Mouse (Mus musculus): ENCODE data around the gene Gm17509. TPM values are rescaled to one million over a fixed set of nuclear protein-coding genes. Genes with fewer than 3 reads are reported as not detected.

Gm17509 gene
- 0.62 and 0.69 TPM in 2 replicates for polyA plus RNA-seq (2016; fragmentation: Nextera tagmentation; extraction: Ambion mirVana)

- peaks cover 3% of the 10 kb centered on the region; the same call in 1 of the 2 replicates for H3K27me3 ChIP-seq
- H3K4me2 ChIP-seq (replicated peaks): peak within 1 kb of the TSS; percentile 75
- H3K27ac ChIP-seq: peak within 1 kb of the TSS; percentile 71
- peak within 1 kb of the TSS; percentile 68 for H3K4me3 ChIP-seq
- H3K9ac ChIP-seq: peak within 1 kb of the TSS; percentile 72
- under 1% methylated on average over 67 of the region's 67 CpGs for WGBS
- no peaks in the 10 kb centered on the region for H3K9me3 ChIP-seq (replicated peaks)
- ATAC-seq (ENCODE audit: low FRiP score): peak; percentile 92
- no peaks in the 10 kb centered on the region for H3K36me3 ChIP-seq
- peaks cover 14% of the 10 kb centered on the region for H3K4me1 ChIP-seq
Observed at GRCm38 (mm10) chr13:117220501-117221321, at the start of gene Gm17509. Gene Gm17509 (minus strand): TSS chr13:117221075.

- Histone ChIP-seq H3K9ac (no peak overlapping the region), H3K9me3 (replicated peaks) (no peaks in the 10 kb centered on the region), H3K4me3 (no peak overlapping the region), H3K27ac (no peak overlapping the region), H3K36me3 (no peaks in the 10 kb centered on the region), H3K4me2 (replicated peaks) (no peak overlapping the region), H3K27me3 (no peaks in the 10 kb centered on the region), H3K4me1 (no peaks in the 10 kb centered on the region)
- 95% methylated on average over 14 of the region's 14 CpGs for WGBS
- no peak for ATAC-seq (ENCODE audit: low FRiP score)
Observed at GRCm38 (mm10) chr13:117267963-117268362, 47.1 kb upstream of the Gm17509 start.

GRCm38 (mm10) chr13:117266156-117266555, 45.3 kb upstream of the Gm17509 start:
- no peak overlapping the region for H3K4me3 ChIP-seq
- H3K9me3 ChIP-seq (replicated peaks): no peaks in the 10 kb centered on the region
- no peak overlapping the region for H3K9ac ChIP-seq
- H3K27ac ChIP-seq: no peak overlapping the region
- H3K36me3 ChIP-seq: no peaks in the 10 kb centered on the region
- no peak overlapping the region for H3K4me2 ChIP-seq (replicated peaks)
- no peaks in the 10 kb centered on the region for H3K4me1 ChIP-seq
- no peak for ATAC-seq (ENCODE audit: low FRiP score)
- WGBS: 65% methylated on average over 2 of the region's 2 CpGs
- H3K27me3 ChIP-seq: no peaks in the 10 kb centered on the region

- Histone ChIP-seq H3K4me1 (no peaks in the 10 kb centered on the region), H3K9ac (no peak overlapping the region), H3K4me2 (replicated peaks) (no peak overlapping the region), H3K36me3 (no peaks in the 10 kb centered on the region), H3K4me3 (no peak overlapping the region), H3K27me3 (no peaks in the 10 kb centered on the region), H3K9me3 (replicated peaks) (no peaks in the 10 kb centered on the region), H3K27ac (no peak overlapping the region)
- 96% methylated on average over 4 of the region's 4 CpGs for WGBS
- no peak for ATAC-seq (ENCODE audit: low FRiP score)
Observed at GRCm38 (mm10) chr13:117260704-117261103, 39.8 kb upstream of the Gm17509 start.

- Histone ChIP-seq H3K27me3 (no peaks in the 10 kb centered on the region), H3K4me1 (peaks cover 3% of the 10 kb centered on the region; the same call in 1 of the 2 replicates), H3K4me2 (replicated peaks) (no peak overlapping the region), H3K9ac (no peak overlapping the region), H3K36me3 (no peaks in the 10 kb centered on the region), H3K27ac (no peak overlapping the region), H3K4me3 (no peak overlapping the region), H3K9me3 (replicated peaks) (no peaks in the 10 kb centered on the region)
- ATAC-seq (ENCODE audit: low FRiP score): no peak
- WGBS: 91% methylated on average over 5 of the region's 5 CpGs
Observed at GRCm38 (mm10) chr13:117242621-117243020, 21.7 kb upstream of the Gm17509 start.

- no peak for ATAC-seq (ENCODE audit: low FRiP score)
- 86% methylated on average over 3 of the region's 3 CpGs for WGBS
- Histone ChIP-seq H3K4me3 (no peak overlapping the region), H3K9ac (no peak overlapping the region), H3K27ac (no peak overlapping the region), H3K27me3 (no peaks in the 10 kb centered on the region), H3K9me3 (replicated peaks) (no peaks in the 10 kb centered on the region), H3K36me3 (no peaks in the 10 kb centered on the region), H3K4me1 (peaks cover under 1% of the 10 kb centered on the region; the same call in 1 of the 2 replicates), H3K4me2 (replicated peaks) (no peak overlapping the region)
Observed at GRCm38 (mm10) chr13:117242063-117242462, 21.2 kb upstream of the Gm17509 start.

- 82% methylated on average over 4 of the region's 4 CpGs for WGBS
- no peak for ATAC-seq (ENCODE audit: low FRiP score)
- H3K9me3 ChIP-seq (replicated peaks): no peaks in the 10 kb centered on the region
- no peak overlapping the region for H3K4me2 ChIP-seq (replicated peaks)
- no peaks in the 10 kb centered on the region for H3K27me3 ChIP-seq
- H3K27ac ChIP-seq: no peak overlapping the region
- H3K4me3 ChIP-seq: no peak overlapping the region
- peaks cover 16% of the 10 kb centered on the region for H3K4me1 ChIP-seq
- no peak overlapping the region for H3K9ac ChIP-seq
- H3K36me3 ChIP-seq: no peaks in the 10 kb centered on the region
Observed at GRCm38 (mm10) chr13:117237111-117237510, 16.2 kb upstream of the Gm17509 start.

- ATAC-seq (ENCODE audit: low FRiP score): peak; percentile 87
- Histone ChIP-seq H3K9ac (no peak overlapping the region), H3K4me3 (no peak overlapping the region), H3K9me3 (replicated peaks) (no peaks in the 10 kb centered on the region), H3K27ac (peak overlapping the region; percentile 55; the same call in 1 of the 2 replicates), H3K27me3 (no peaks in the 10 kb centered on the region), H3K36me3 (no peaks in the 10 kb centered on the region), H3K4me1 (peaks cover 16% of the 10 kb centered on the region), H3K4me2 (replicated peaks) (no peak overlapping the region; the same call in 1 of the 2 replicates)
- 48% methylated on average over 11 of the region's 11 CpGs for WGBS
Observed at GRCm38 (mm10) chr13:117235530-117236212, 14.8 kb upstream of the Gm17509 start.

- Histone ChIP-seq H3K9me3 (replicated peaks) (no peaks in the 10 kb centered on the region), H3K9ac (no peak overlapping the region), H3K4me3 (no peak overlapping the region), H3K27ac (no peak overlapping the region), H3K36me3 (no peaks in the 10 kb centered on the region), H3K27me3 (no peaks in the 10 kb centered on the region), H3K4me2 (replicated peaks) (no peak overlapping the region), H3K4me1 (peaks cover 16% of the 10 kb centered on the region)
- 76% methylated on average over 7 of the region's 7 CpGs for WGBS
- no peak for ATAC-seq (ENCODE audit: low FRiP score)
Observed at GRCm38 (mm10) chr13:117234486-117234885, 13.6 kb upstream of the Gm17509 start.

GRCm38 (mm10) chr13:117233808-117234207, 12.9 kb upstream of the Gm17509 start:
- H3K4me1 ChIP-seq: peaks cover 16% of the 10 kb centered on the region
- ATAC-seq (ENCODE audit: low FRiP score): no peak
- no peaks in the 10 kb centered on the region for H3K9me3 ChIP-seq (replicated peaks)
- H3K4me3 ChIP-seq: no peak overlapping the region
- H3K36me3 ChIP-seq: no peaks in the 10 kb centered on the region
- H3K9ac ChIP-seq: no peak overlapping the region
- 98% methylated on average over 8 of the region's 8 CpGs for WGBS
- H3K27ac ChIP-seq: no peak overlapping the region
- no peak overlapping the region for H3K4me2 ChIP-seq (replicated peaks)
- H3K27me3 ChIP-seq: no peaks in the 10 kb centered on the region

- H3K9me3 ChIP-seq (replicated peaks): no peaks in the 10 kb centered on the region
- H3K27me3 ChIP-seq: no peaks in the 10 kb centered on the region
- H3K4me1 ChIP-seq: peaks cover 3% of the 10 kb centered on the region
- H3K27ac ChIP-seq: no peak overlapping the region
- no peak overlapping the region for H3K4me3 ChIP-seq
- ATAC-seq (ENCODE audit: low FRiP score): no peak
- H3K36me3 ChIP-seq: no peaks in the 10 kb centered on the region
- H3K9ac ChIP-seq: no peak overlapping the region
- WGBS: 84% methylated on average over 6 of the region's 6 CpGs
- H3K4me2 ChIP-seq (replicated peaks): no peak overlapping the region
Observed at GRCm38 (mm10) chr13:117230371-117231110, 9.7 kb upstream of the Gm17509 start.

GRCm38 (mm10) chr13:117225561-117225960, 4.7 kb upstream of the Gm17509 start:
- ATAC-seq (ENCODE audit: low FRiP score): no peak
- H3K4me3 ChIP-seq: no peak overlapping the region
- H3K36me3 ChIP-seq: no peaks in the 10 kb centered on the region
- peaks cover 11% of the 10 kb centered on the region for H3K4me1 ChIP-seq
- H3K9me3 ChIP-seq (replicated peaks): no peaks in the 10 kb centered on the region
- H3K27me3 ChIP-seq: peaks cover 3% of the 10 kb centered on the region; the same call in 1 of the 2 replicates
- no peak overlapping the region for H3K9ac ChIP-seq
- WGBS: 84% methylated on average over 6 of the region's 6 CpGs
- no peak overlapping the region for H3K27ac ChIP-seq
- no peak overlapping the region for H3K4me2 ChIP-seq (replicated peaks)

All from hindbrain, embryonic 12.5 days (tissue).